Mouse (Mus musculus): ENCODE measurements around the gene Prorsd1. TPM values are rescaled to one million over a fixed set of nuclear protein-coding genes. Genes with fewer than 3 reads are reported as not detected.

Gene Prorsd1
- polyA plus RNA-seq, 1 experiment from 2014 or later = 7.7 TPM

DNA sequence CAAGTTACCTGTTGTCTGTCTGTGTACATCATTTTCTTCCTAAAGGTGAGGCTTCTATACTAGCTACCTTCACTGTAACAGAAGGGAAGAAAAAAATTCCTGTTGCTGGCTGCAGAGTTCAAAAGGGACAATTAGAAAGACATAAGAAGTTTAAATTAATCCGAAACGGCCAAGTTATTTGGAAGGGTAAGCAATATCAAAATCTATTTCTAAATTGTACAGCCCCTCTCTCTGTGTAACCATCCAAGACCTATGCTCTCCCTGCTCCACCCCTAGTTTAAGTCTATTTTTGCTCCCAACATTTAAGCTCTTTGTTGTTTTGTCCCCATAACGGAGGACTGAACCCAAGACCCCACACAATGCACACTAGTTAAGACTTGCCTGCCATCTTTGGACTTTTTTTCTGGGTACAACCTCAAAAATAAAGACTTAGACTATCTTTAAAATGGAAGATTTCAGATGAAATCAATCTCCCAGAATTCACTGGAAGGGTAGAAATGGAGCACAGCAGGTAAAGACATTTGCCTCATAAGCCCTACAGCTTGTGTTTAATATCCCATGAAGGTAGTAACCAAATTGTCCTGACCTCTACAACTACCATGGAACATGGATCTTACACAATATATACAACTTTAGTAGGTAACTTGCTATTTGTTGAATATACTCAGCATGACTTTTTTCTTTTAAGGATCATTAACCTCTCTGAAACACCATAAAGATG is 29.6 kb upstream of the Prorsd1 start:
- H3K4me2 ChIP-seq = no peak overlapping the region
- H3K4me3 ChIP-seq = no peak overlapping the region
- no peaks in the 10 kb centered on the region for H3K9me3 ChIP-seq
- no peaks in the 10 kb centered on the region for H3K27me3 ChIP-seq (replicated peaks)
- 89% methylated on average over 3 of the region's 3 CpGs for WGBS
- peaks cover 25% of the 10 kb centered on the region for H3K36me3 ChIP-seq (replicated peaks)
- peaks cover 15% of the 10 kb centered on the region for H3K4me1 ChIP-seq
- no peak overlapping the region for H3K9ac ChIP-seq
- ATAC-seq (replicated peaks) = no peak
- H3K27ac ChIP-seq = no peak overlapping the region

DNA sequence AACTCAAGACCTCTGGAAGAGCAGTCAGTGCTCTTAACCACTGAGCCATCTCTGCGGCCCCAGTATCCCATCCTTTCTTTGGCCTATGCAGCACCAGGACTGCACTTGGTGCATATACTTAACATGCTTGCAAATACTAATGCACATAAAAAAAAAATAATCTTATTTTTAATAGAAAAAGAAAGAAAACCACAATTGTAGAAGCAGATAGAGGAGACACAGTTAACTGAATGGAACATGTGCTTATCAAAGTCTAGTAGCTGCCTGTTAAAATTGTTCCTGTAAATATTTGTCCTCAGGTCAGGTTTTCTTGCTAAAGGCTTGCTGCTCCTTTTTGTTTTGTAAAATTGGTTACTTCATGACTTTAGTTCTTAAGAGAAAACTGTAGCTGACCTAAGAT is 23.4 kb upstream of the Prorsd1 start:
- no peak overlapping the region for H3K4me3 ChIP-seq
- no peaks in the 10 kb centered on the region for H3K4me1 ChIP-seq
- 97% methylated on average over 1 of the region's 1 CpGs for WGBS
- no peak overlapping the region for H3K4me2 ChIP-seq
- no peak for ATAC-seq (replicated peaks)
- H3K27ac ChIP-seq = no peak overlapping the region
- H3K9ac ChIP-seq = no peak overlapping the region
- H3K27me3 ChIP-seq (replicated peaks) = no peaks in the 10 kb centered on the region
- H3K9me3 ChIP-seq = no peaks in the 10 kb centered on the region
- peaks cover 33% of the 10 kb centered on the region for H3K36me3 ChIP-seq (replicated peaks)

DNA sequence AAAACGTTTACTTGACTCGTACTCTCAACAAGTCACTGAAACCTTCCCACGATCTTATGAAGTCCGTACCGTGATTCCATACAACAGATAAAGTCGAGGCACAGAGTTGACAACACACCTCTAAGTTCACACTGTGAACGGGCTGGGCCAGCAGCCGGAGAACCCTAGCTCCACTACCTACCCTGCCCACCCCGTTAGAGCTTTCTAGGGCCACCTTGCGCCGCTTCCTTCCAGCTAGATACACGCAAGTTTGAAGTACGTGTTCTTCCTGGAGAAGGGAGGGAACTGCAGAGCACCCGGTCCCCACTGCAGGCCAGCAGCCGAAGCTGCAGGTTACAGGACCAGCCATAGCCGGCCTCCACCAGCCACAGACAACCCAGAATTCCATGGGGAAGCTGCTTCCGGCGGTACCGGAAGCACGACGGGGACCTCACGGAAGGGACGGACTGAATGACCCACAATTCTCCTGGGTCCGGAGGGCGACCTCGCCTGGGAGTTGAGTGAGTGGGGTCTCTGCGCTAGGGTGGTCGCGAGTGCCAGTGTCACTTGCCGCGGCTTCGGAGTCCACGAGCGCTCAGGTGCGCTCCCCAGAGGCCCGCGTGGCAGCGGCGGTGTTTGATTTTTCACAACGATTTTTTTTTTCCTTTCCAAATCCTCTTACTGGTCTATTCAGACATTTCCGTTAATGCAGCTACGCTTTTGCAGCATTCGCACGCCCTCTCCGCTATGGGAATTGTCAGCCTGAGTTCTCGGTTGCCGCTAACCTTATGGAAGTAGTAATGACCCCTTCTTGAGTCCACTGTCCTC is 11.4 kb upstream of the Prorsd1 start, which contains the start of gene Mtif2:
Gene Mtif2 (plus strand): TSS at position 421 of the 807 bp plus-strand sequence.
- peak within 1 kb of the TSS; percentile 60 for H3K4me3 ChIP-seq
- peaks cover 8% of the 10 kb centered on the region for H3K36me3 ChIP-seq (replicated peaks)
- ATAC-seq (replicated peaks) = peak; percentile 98

DNA sequence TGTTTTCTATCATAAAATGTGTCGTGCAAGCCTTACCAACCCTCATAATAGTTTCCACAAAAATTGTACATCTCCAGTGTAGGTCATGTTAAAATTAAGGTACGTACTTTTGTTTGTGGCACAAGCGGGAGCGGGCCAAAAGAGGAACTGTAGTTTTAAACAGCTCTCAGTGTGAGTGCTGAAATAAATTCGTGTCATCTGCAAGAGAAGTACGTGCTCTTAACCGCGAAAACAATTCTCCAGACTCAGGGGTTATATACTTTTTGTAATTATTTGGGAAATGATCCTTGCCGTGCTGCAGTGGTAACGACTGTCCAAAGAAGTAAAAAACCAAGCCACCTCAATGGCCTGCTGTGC is 530 bp downstream of the Prorsd1 start:
- 27% methylated on average over 10 of the region's 10 CpGs for WGBS

More for the DNA sequence above, 11.4 kb upstream of the Prorsd1 start, which contains the start of gene Mtif2:
- H3K9me3 ChIP-seq = no peaks in the 10 kb centered on the region
- WGBS = 3% methylated on average over 46 of the region's 47 CpGs
- H3K27ac ChIP-seq = peak within 1 kb of the TSS; percentile 82
- no peaks in the 10 kb centered on the region for H3K27me3 ChIP-seq (replicated peaks)
- H3K4me2 ChIP-seq = peak within 1 kb of the TSS; percentile 70
- peak within 1 kb of the TSS; percentile 69 for H3K9ac ChIP-seq
- peaks cover 21% of the 10 kb centered on the region for H3K4me1 ChIP-seq

DNA sequence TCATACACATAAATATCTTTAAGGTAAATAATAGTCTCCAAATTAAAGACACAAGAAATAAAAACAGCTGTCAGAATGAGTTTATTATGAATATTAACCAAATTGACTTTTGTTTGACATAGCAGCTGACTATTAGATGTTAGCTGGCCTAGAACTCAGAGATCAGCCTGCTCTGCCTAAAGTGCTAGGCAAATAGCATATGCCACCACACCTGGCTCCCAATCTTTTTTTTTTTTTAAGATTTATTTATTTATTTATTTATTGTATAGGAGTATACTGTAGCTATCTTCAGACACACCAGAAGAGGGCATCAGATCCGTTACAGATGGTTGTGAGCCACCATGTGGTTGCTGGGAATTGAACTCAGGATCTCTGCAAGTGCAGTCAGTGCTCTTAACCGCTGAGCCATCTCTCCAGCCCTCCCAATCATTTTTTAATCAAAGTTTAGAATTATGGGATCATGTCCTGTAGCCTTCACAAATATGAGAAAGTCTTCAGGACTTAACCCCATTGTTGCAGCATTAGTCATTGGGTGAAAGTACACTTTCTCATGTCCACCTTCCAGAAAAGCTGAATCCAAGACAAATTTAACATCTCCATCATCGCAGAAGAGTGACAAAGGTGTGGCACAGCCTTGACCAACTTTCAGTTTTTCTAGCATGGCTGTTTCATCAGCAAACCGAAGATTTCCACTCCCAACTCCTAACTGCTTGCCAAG is 1.9 kb downstream of the Prorsd1 start:
- H3K4me1 ChIP-seq = 0 out of 2 replicates have a peak, but pooled peaks cover 6% of the 10 kb centered on the region
- H3K27me3 ChIP-seq (replicated peaks) = no peaks in the 10 kb centered on the region
- H3K9ac ChIP-seq = no peak overlapping the region
- 92% methylated on average over 4 of the region's 4 CpGs for WGBS
- peaks cover 3% of the 10 kb centered on the region; the same call in 1 of the 2 replicates for H3K36me3 ChIP-seq (replicated peaks)
- no peak overlapping the region for H3K4me3 ChIP-seq
- H3K27ac ChIP-seq = no peak overlapping the region
- no peak for ATAC-seq (replicated peaks)
- no peaks in the 10 kb centered on the region for H3K9me3 ChIP-seq
- no peak overlapping the region for H3K4me2 ChIP-seq

More for the DNA sequence above, 530 bp downstream of the Prorsd1 start:
- peaks cover 3% of the 10 kb centered on the region; the same call in 1 of the 2 replicates for H3K36me3 ChIP-seq (replicated peaks)
- H3K9ac ChIP-seq = peak overlapping the region; percentile 36; the same call in 1 of the 2 replicates
- H3K27me3 ChIP-seq (replicated peaks) = no peaks in the 10 kb centered on the region
- no peaks in the 10 kb centered on the region for H3K9me3 ChIP-seq
- 0 out of 2 replicates have a peak, but pooled peaks cover 6% of the 10 kb centered on the region for H3K4me1 ChIP-seq
- H3K27ac ChIP-seq = peak overlapping the region; percentile 58; the same call in 1 of the 2 replicates
- peak; percentile 6; the same call in 1 of the 2 replicates for ATAC-seq (replicated peaks)
- peak overlapping the region; percentile 45 for H3K4me3 ChIP-seq
- peak overlapping the region; percentile 67 for H3K4me2 ChIP-seq

DNA sequence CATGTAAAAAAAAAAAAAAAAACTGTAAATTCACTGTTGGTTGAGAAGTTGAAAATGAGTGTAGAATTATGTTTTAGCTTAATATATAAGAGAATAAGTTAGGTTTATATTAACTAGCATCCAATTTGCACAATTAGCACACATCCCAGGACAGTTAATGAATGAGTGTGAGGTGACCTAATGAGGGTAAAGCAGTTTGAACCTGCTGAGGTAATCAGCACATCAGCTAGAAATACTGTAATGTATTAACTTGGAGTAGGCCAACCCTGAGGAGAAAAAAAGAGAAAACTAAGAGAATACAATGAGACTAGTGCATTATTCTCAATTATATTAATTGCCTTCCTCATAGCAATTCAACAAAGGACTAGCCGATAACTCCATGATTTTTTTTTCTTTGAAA is 5.4 kb downstream of the Prorsd1 start:
- ATAC-seq (replicated peaks) = no peak
- Histone ChIP-seq H3K27me3 (replicated peaks) (no peaks in the 10 kb centered on the region), H3K27ac (no peak overlapping the region), H3K36me3 (replicated peaks) (peaks cover 9% of the 10 kb centered on the region), H3K4me1 (0 out of 2 replicates have a peak, but pooled peaks cover 4% of the 10 kb centered on the region), H3K4me2 (no peak overlapping the region), H3K4me3 (no peak overlapping the region), H3K9me3 (no peaks in the 10 kb centered on the region), H3K9ac (no peak overlapping the region)
- WGBS = 95% methylated on average over 1 of the region's 1 CpGs

DNA sequence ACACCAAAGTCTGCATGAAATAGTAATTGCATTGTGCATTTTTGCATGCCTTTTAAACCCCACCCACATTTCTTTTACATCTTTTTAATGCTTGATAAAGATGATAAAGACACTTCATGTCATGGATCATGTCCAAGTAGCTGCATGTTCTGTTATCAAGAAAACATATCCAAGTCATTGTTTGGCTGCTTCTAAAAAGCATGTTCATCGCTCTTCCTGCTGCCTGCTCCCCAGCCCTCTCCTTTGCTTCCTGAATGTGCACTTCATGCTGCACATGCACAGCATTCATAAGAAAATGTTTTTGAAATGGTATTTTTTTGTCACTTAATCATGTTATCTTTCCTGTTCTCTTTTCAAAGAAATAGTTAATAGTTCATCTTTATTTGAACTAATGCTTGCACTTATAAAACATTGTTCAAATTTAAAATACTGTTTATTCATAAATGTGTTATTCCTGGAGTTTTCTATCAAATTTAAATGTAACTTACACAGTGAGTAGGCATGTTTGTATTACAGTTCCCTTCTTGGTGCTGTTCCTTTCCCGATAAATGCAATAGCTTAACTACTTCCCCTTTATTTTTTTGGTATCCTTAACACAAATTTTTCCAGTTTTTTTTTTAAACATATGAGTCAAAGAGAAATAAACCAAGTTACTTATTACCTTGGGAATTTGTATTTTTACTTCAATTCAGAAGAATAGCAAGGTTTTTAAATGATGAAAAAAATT is 9.8 kb downstream of the Prorsd1 start:
- peaks cover 24% of the 10 kb centered on the region for H3K36me3 ChIP-seq (replicated peaks)
- 96% methylated on average over 2 of the region's 2 CpGs for WGBS
- no peak overlapping the region for H3K27ac ChIP-seq
- H3K9me3 ChIP-seq = no peaks in the 10 kb centered on the region
- H3K9ac ChIP-seq = no peak overlapping the region
- ATAC-seq (replicated peaks) = no peak
- no peaks in the 10 kb centered on the region for H3K4me1 ChIP-seq
- H3K4me2 ChIP-seq = no peak overlapping the region
- H3K27me3 ChIP-seq (replicated peaks) = no peaks in the 10 kb centered on the region
- H3K4me3 ChIP-seq = no peak overlapping the region

DNA sequence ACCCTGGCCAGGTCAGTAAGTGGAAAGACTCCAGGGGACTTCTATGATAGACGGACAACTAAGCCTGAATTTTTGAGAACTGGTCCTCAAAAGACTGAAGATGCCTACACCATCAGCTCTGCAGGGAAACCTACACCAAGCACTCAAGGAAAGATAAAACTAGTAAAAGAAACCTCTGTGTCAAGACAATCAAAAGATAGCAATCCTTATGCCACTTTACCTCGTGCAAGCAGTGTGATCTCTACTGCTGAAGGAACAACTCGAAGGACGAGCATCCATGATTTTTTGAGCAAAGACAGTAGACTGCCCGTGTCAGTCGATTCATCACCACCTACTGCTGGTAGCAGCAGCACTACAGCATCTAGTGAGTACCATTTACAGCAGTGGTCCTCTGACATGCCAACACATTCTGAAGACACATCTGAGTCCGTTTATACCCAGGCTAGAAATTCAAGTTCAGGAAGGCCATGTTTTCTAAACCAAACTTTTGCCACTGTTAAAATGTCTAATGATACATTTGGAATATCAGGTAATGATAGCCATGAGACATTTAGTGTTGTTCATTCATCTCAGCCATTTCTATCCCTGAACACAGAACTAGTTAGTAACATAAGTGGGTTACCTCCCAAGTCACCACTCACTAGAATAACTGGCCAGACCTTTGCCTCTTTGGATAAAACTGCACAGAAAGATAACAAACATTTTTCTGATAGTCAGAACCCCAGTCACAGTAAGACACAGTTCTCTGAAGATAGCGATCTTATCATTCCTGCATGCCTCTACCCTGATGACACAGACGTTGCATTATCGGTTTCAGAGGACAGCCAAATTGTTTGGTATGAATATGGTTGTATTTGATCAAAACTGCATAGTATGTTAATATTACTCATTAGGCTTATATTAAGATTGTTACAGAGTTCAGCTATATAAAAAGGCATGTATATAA is 10.6 kb downstream of the Prorsd1 start:
- Histone ChIP-seq H3K9ac (no peak overlapping the region), H3K4me3 (no peak overlapping the region), H3K4me2 (no peak overlapping the region), H3K27ac (no peak overlapping the region), H3K4me1 (no peaks in the 10 kb centered on the region), H3K27me3 (replicated peaks) (no peaks in the 10 kb centered on the region), H3K36me3 (replicated peaks) (peaks cover 29% of the 10 kb centered on the region), H3K9me3 (no peaks in the 10 kb centered on the region)
- 92% methylated on average over 10 of the region's 10 CpGs for WGBS
- no peak for ATAC-seq (replicated peaks)

DNA sequence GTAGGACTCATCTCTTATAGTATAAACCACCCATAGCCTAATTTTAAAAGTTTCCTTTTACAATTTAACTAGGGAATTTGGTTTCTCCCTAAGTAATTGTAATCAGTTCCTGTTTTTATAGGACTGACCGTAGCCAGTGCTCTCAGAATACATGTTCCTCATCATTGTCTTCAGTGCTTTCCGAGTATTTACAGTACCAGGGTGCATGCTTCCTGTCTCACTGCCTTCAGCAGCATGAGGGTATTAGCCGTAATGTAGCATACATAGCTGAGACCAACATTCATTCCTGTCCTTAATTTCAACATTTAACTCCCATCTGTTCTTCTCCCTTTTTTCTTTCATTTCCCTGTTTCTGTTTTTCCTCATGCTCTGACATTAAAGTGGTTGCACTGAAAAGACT is 17.9 kb downstream of the Prorsd1 start:
- Histone ChIP-seq H3K4me1 (no peaks in the 10 kb centered on the region), H3K27ac (no peak overlapping the region), H3K36me3 (replicated peaks) (peaks cover 22% of the 10 kb centered on the region), H3K4me2 (no peak overlapping the region), H3K9me3 (no peaks in the 10 kb centered on the region), H3K27me3 (replicated peaks) (no peaks in the 10 kb centered on the region), H3K9ac (no peak overlapping the region), H3K4me3 (no peak overlapping the region)
- WGBS = 90% methylated on average over 3 of the region's 3 CpGs
- ATAC-seq (replicated peaks) = no peak

DNA sequence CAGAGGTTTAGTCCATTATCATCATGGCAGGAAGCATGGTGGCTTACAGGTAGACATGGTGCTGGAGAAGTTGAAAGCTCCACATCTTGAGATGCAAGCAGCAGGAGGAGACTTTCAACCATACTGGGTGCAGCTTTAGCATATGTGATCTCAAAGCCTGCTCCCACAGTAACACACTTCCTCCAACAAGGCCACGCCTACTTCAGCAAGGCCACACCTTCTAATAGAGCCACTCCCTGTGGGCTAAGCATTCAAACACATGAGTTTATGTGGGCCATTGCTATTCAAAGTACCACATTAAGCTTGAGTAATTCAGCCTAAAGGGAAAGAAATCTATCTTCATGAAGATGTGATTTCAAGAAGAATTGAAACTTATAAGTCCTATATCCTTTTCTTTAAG is 21.7 kb downstream of the Prorsd1 start:
- H3K9me3 ChIP-seq = no peaks in the 10 kb centered on the region
- no peak overlapping the region for H3K4me2 ChIP-seq
- no peaks in the 10 kb centered on the region for H3K27me3 ChIP-seq (replicated peaks)
- WGBS = 96% methylated on average over 1 of the region's 1 CpGs
- H3K36me3 ChIP-seq (replicated peaks) = peaks cover 16% of the 10 kb centered on the region
- no peak overlapping the region for H3K9ac ChIP-seq
- H3K4me3 ChIP-seq = no peak overlapping the region
- H3K27ac ChIP-seq = no peak overlapping the region
- H3K4me1 ChIP-seq = no peaks in the 10 kb centered on the region
- no peak for ATAC-seq (replicated peaks)

DNA sequence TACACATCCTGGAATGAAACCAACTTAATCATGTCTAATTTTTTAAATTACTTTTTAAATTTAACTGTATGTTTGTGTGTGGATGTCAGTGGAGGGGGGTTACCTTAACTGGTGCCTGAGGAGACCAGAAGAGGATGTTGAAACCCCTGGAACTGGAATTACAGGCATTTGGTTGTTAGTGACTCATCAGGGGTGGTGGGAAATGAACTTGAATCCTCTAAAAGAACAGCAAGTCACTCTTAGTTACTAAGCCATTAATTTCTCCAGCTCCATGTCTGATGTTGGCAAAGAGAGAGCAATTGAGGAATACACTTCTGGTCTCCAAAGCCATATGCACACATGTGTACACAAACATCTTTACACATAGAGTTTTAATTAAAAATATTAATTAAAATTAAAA is 40.2 kb downstream of the Prorsd1 start:
- no peaks in the 10 kb centered on the region for H3K4me1 ChIP-seq
- no peak overlapping the region for H3K4me2 ChIP-seq
- H3K9me3 ChIP-seq = no peaks in the 10 kb centered on the region
- no peak overlapping the region for H3K27ac ChIP-seq
- no peak for ATAC-seq (replicated peaks)
- no peaks in the 10 kb centered on the region for H3K27me3 ChIP-seq (replicated peaks)
- H3K4me3 ChIP-seq = no peak overlapping the region
- H3K36me3 ChIP-seq (replicated peaks) = peaks cover 27% of the 10 kb centered on the region
- no peak overlapping the region for H3K9ac ChIP-seq

Measured in midbrain, embryonic 15.5 days (tissue).